In the genomic region with DNA sequence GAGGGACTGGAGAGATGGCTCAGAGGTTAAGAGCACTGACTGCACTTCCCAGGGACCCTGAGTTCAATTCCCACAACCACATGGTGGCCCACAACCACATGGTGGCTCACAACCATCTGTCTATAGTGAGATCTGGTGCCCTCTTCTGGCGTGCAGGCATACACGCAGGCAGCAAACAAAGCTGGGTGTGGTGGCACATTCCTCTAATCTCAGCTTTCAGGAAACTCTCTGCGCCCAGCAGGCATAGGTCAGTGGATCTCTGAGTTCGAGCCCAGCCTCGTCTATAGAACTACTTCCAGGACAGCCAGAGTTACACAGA, we compare ENCODE assay signal across 8 mouse cellular contexts. TPM values are rescaled to one million over a fixed set of nuclear protein-coding genes. Genes with fewer than 3 reads are reported as not detected.
DNase-seq lines count a peak whose midpoint lies in the region; ATAC-seq and TF ChIP-seq lines count a peak whose summit lies in the region.

No protein-coding gene starts in this region.

- no peaks in the 10 kb centered on the region for H3K27me3 ChIP-seq in spleen, adult 2 months (ENCODE audit: control insufficient read depth, insufficient read depth, low read length)
- no peaks in the 10 kb centered on the region for H3K27me3 ChIP-seq in embryonic facial prominence, embryonic 11.5 days (ENCODE audit: control insufficient read depth, insufficient read depth, low read length)
- no peaks in the 10 kb centered on the region for H3K27me3 ChIP-seq in limb, embryonic 10.5 days (ENCODE audit: low read depth, poor library complexity, severe bottlenecking)

- H3K4me3 ChIP-seq in spleen, adult 2 months (ENCODE audit: extremely low read depth, insufficient read depth, insufficient read length), result no peak overlapping the region
- no peak overlapping the region for H3K4me3 ChIP-seq in embryonic facial prominence, embryonic 11.5 days (ENCODE audit: low read depth, low read length)
- H3K4me3 ChIP-seq in limb, embryonic 10.5 days, result no peak overlapping the region

- no peak for ATAC-seq in embryonic facial prominence, embryonic 11.5 days (replicated peaks; ENCODE audit: insufficient number of reproducible peaks, low FRiP score, low TSS enrichment, low read depth)

- no peak overlapping the region for H3K27ac ChIP-seq in spleen, adult 2 months (ENCODE audit: insufficient read depth, low read length)
- H3K27ac ChIP-seq in embryonic facial prominence, embryonic 11.5 days (replicated peaks; ENCODE audit: low read depth, low read length), result no peak overlapping the region
- H3K27ac ChIP-seq in limb, embryonic 10.5 days, result no peak overlapping the region

- WGBS in spleen, adult 2 months, result 46% methylated on average over 5 of the region's 5 CpGs
- 25% methylated on average over 5 of the region's 5 CpGs for WGBS in embryonic facial prominence, embryonic 11.5 days
- 38% methylated on average over 5 of the region's 5 CpGs for WGBS in limb, embryonic 10.5 days

- peak; percentile 63 for DNase-seq in adrenal gland, adult 2 months
- DNase-seq in adrenal gland, adult 8-10 months, result no peak
- no peak for DNase-seq in spleen, adult 2 months (ENCODE audit: low read depth in 1 of 2, low spot score in 2 of 2)
- no peak for DNase-seq in spleen, adult 12 weeks (ENCODE audit: low spot score)
- peak; percentile 61 for DNase-seq in embryonic facial prominence, embryonic 11.5 days (ENCODE audit: low spot score)
- peak; percentile 63 for DNase-seq in limb, embryonic 10.5 days (ENCODE audit: low spot score)
- DNase-seq in naive thymus-derived CD4-positive, alpha-beta T cell, adult 2 months (ENCODE audit: low read depth), result peak; percentile 80
- no peak for DNase-seq in frontal cortex, postnatal 25 days (ENCODE audit: low spot score in 2 of 2)

- no peak overlapping the region for H3K4me2 ChIP-seq in embryonic facial prominence, embryonic 11.5 days (ENCODE audit: low read depth, low read length)

- TF ChIP-seq CTCF in spleen, adult 2 months (IDR thresholded peaks at IDR 0.05; ENCODE audit: extremely low read depth, insufficient read depth, insufficient read length, insufficient replicate concordance), result peak; percentile 60; the same call in 1 of the 2 replicates

- H3K9me3 ChIP-seq in embryonic facial prominence, embryonic 11.5 days (replicated peaks; ENCODE audit: control insufficient read depth, low read length), result no peaks in the 10 kb centered on the region
- no peaks in the 10 kb centered on the region for H3K9me3 ChIP-seq in limb, embryonic 10.5 days (replicated peaks)

- no peaks in the 10 kb centered on the region for H3K36me3 ChIP-seq in spleen, adult 2 months (ENCODE audit: control insufficient read depth, insufficient read depth, low read length)
- H3K36me3 ChIP-seq in embryonic facial prominence, embryonic 11.5 days (replicated peaks; ENCODE audit: control insufficient read depth, insufficient read depth, low read depth, low read length), result no peaks in the 10 kb centered on the region
- H3K36me3 ChIP-seq in limb, embryonic 10.5 days, result peaks cover 5% of the 10 kb centered on the region; the same call in 1 of the 2 replicates

- no peak for TF ChIP-seq POLR2A in spleen, adult 2 months (IDR thresholded peaks at IDR 0.05; ENCODE audit: low read depth, low read length)

- H3K9ac ChIP-seq in embryonic facial prominence, embryonic 11.5 days (replicated peaks; ENCODE audit: low read length), result no peak overlapping the region

- H3K4me1 ChIP-seq in spleen, adult 2 months (ENCODE audit: control insufficient read depth, insufficient read depth, insufficient read length), result no peaks in the 10 kb centered on the region
- no peaks in the 10 kb centered on the region; the same call in 1 of the 2 replicates for H3K4me1 ChIP-seq in embryonic facial prominence, embryonic 11.5 days (ENCODE audit: control insufficient read depth, insufficient read depth, low read length)
- peaks cover 13% of the 10 kb centered on the region for H3K4me1 ChIP-seq in limb, embryonic 10.5 days

RNA-seq across cellular contexts. Expression of a gene that starts 5.5 kb away (rescaled TPM):
- 10 to 100 TPM; 20.9 to 21.9 TPM for total RNA-seq in adrenal gland, adult 2 months (2021)
- 70.3 and 85.2 TPM in 2 replicates for polyA plus RNA-seq in adrenal gland, adult 2 months (2012; rRNA removed)
- total RNA-seq in adrenal gland, adult 8-10 months (2022), result 10 to 100 TPM; 16.4 to 20.5 (median 17.1) TPM
- polyA plus RNA-seq in spleen, adult 2 months (2012; rRNA removed), result 19.9 and 27.6 TPM in 2 replicates
- polyA plus RNA-seq in embryonic facial prominence, embryonic 11.5 days (2014; fragmentation: Nextera tagmentation; extraction: Ambion mirVana), result 17.9 and 20.3 TPM in 2 replicates
- 16.8 and 24.8 TPM in 2 replicates for polyA plus RNA-seq in limb, embryonic 10.5 days (2016; fragmentation: Nextera tagmentation; extraction: Ambion mirVana)

RNA-seq across cellular contexts. Expression of a gene that starts 5.7 kb away (rescaled TPM):
- total RNA-seq in adrenal gland, adult 2 months (2021), result 10 to 100 TPM; 40.2 to 58.1 TPM
- 89.9 and 97.9 TPM in 2 replicates for polyA plus RNA-seq in adrenal gland, adult 2 months (2012; rRNA removed)
- 10 to 100 TPM; 57.5 to 81.7 (median 66.6) TPM for total RNA-seq in adrenal gland, adult 8-10 months (2022)
- 67.9 and 95.7 TPM in 2 replicates for polyA plus RNA-seq in spleen, adult 2 months (2012; rRNA removed)
- polyA plus RNA-seq in embryonic facial prominence, embryonic 11.5 days (2014; fragmentation: Nextera tagmentation; extraction: Ambion mirVana), result 59.2 and 63.8 TPM in 2 replicates
- polyA plus RNA-seq in limb, embryonic 10.5 days (2016; fragmentation: Nextera tagmentation; extraction: Ambion mirVana), result 80.4 and 81.2 TPM in 2 replicates

RNA-seq across cellular contexts. Expression of a gene that starts 15.3 kb away (rescaled TPM):
- 10 to 100 TPM; 40.2 to 49.7 TPM for total RNA-seq in adrenal gland, adult 2 months (2021)
- 17.7 and 21.3 TPM in 2 replicates for polyA plus RNA-seq in adrenal gland, adult 2 months (2012; rRNA removed)
- total RNA-seq in adrenal gland, adult 8-10 months (2022), result 10 to 100 TPM; 64.6 to 86.8 (median 70.0) TPM
- polyA plus RNA-seq in spleen, adult 2 months (2012; rRNA removed), result 16.1 TPM in 2 replicates
- 10.9 and 11.8 TPM in 2 replicates for polyA plus RNA-seq in embryonic facial prominence, embryonic 11.5 days (2014; fragmentation: Nextera tagmentation; extraction: Ambion mirVana)
- polyA plus RNA-seq in limb, embryonic 10.5 days (2016; fragmentation: Nextera tagmentation; extraction: Ambion mirVana), result 16.3 and 18.1 TPM in 2 replicates

RNA-seq across cellular contexts. Expression of a gene that starts 24.1 kb away (rescaled TPM):
- 10 to 100 TPM; 26.5 to 50.3 TPM for total RNA-seq in adrenal gland, adult 2 months (2021)
- polyA plus RNA-seq in adrenal gland, adult 2 months (2012; rRNA removed), result 93.3 and 104 TPM in 2 replicates
- total RNA-seq in adrenal gland, adult 8-10 months (2022), result 10 to 100 TPM; 33.1 to 51.0 (median 37.1) TPM
- polyA plus RNA-seq in spleen, adult 2 months (2012; rRNA removed), result 96.5 and 100 TPM in 2 replicates
- 221 and 234 TPM in 2 replicates for polyA plus RNA-seq in embryonic facial prominence, embryonic 11.5 days (2014; fragmentation: Nextera tagmentation; extraction: Ambion mirVana)
- polyA plus RNA-seq in limb, embryonic 10.5 days (2016; fragmentation: Nextera tagmentation; extraction: Ambion mirVana), result 175 and 210 TPM in 2 replicates

RNA-seq across cellular contexts. Expression of a gene that starts 35.7 kb away (rescaled TPM):
- total RNA-seq in adrenal gland, adult 2 months (2021), result 100 to 1,000 TPM in 1 of 2 experiments, 10 to 100 TPM in 1; 84.8 to 154 TPM
- 186 and 187 TPM in 2 replicates for polyA plus RNA-seq in adrenal gland, adult 2 months (2012; rRNA removed)
- 100 to 1,000 TPM; 105 to 151 (median 125) TPM for total RNA-seq in adrenal gland, adult 8-10 months (2022)
- 64.4 and 75.4 TPM in 2 replicates for polyA plus RNA-seq in spleen, adult 2 months (2012; rRNA removed)
- polyA plus RNA-seq in embryonic facial prominence, embryonic 11.5 days (2014; fragmentation: Nextera tagmentation; extraction: Ambion mirVana), result 12.6 TPM in 2 replicates
- polyA plus RNA-seq in limb, embryonic 10.5 days (2016; fragmentation: Nextera tagmentation; extraction: Ambion mirVana), result 5.2 and 7.8 TPM in 2 replicates

Comparison
In these comparisons a context has a peak if more than half of its experiments do, and no peak if none do; other contexts are left out.
1. DNase-seq: peak in adrenal gland, adult 2 months (single experiment), embryonic facial prominence, embryonic 11.5 days (single experiment), limb, embryonic 10.5 days (single experiment) and naive thymus-derived CD4-positive, alpha-beta T cell, adult 2 months (single experiment); none in adrenal gland, adult 8-10 months (single experiment), spleen, adult 2 months (0 of 2), spleen, adult 12 weeks (single experiment) and frontal cortex, postnatal 25 days (0 of 2).